Mouse (Mus musculus) neutrophil, adult 5-6 weeks (primary cell): ENCODE measurements at regions not wholly inside any gene's neighbourhood (a gene's known extent, or its start where the extent isn't known, plus 50 kb on each side); places are given as distances from the start of the nearest gene placed in this dataset.

ENCODE experiments used
- ATAC-seq: fragments of 151-379, 151-347 bp; 2 replicates; pipeline ENCODE4 v1.8.0; 2017; ENCODE audit warnings: mild to moderate bottlenecking, moderate TSS enrichment; ENCODE audit not compliant: insufficient number of reproducible peaks, poor library complexity, low FRiP score, severe bottlenecking; ENCODE audit errors: extremely low read depth

DNA sequence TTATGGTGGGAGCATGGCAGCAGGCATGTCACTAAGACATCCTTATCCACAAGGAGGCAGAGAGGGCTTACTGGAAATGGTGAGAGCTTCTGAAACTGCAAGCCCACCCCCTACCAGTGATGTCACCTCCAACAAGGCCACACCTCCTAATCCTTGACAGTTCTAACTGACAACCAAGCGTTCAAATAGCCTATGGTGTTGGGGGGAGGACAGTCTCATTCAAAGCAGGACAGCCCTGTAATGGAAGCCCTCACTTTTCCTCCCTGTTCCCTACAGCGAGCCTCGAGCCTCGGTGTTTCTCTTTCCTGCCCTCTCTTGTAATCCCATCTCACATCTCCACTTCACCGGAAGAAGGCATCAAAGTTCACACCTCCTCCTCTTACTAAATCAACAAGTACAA, 2290.6 kb upstream of the Gm7489 start:
- no peak for ATAC-seq

DNA sequence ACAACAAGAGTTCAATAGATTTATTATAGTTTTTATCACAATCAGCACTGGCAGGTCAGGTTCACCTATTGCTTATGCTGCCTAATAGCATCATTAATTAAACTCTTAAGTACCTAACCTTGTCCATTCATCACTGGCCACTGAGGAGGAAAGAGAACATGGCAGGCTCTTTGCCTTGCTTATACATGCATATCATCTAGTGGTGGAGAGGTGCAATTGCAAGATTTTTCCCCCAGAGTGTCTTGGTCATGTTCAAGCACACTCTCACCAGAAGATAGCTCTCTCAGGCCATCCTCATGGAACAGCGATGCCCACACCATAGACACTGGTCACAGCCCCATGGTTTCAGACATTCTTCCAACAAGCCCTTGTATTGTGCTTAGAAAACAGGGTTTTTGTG, 2289.1 kb upstream of the Gm7489 start:
- no peak for ATAC-seq

DNA sequence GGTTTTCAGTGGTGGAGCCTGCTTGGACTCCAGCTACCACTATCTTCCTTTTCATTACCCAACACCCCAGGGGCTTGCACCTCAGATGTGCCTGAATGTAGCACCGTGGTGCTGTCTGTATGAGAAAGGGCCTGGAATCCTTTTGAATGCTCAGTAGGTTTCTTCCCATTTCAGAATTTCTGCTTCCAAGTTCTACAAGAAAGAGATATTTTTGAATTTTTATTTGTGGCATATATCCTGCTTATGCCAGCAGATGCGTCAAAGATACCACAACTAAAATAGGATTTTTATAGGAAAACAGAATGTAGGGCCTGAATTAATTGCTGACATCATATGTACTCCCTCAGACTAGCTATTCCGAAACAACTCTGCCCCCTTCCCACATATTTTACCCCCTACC, 2286.9 kb upstream of the Gm7489 start:
- no peak for ATAC-seq

DNA sequence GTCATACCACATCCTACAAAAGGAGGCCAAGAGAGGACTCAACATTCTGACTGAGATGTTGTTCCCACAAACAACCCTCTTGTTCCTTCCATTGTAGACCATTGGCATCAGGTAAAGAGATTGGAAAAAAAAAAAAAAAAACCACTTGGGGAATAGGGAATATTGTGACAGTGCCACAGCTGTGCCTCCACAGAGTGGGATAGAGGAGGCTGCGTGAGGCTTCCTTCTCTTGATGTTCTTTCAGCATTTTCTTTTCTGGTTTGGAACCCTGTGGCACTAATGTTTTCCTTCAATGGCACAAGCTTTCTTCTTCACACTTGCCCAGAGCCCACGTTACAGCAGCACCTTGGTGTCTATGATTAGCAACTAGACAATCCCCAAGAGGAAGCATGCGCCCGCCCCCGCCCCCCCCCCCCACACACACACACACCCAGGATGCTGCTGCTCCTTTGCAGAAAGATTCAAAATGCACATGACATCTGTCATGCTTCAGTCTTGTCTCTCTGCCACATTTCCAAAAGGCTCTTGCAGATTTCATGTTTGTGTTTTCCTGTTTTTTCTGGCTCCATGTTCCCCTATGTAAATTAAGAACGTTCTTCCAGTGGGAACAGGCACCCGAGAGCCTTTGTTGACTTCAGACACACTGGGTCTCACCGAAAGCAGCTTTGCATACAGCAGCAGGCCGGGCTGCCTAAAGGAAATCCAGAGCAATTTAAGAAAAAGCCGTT, 2283.4 kb upstream of the Gm7489 start:
- ATAC-seq, result no peak

DNA sequence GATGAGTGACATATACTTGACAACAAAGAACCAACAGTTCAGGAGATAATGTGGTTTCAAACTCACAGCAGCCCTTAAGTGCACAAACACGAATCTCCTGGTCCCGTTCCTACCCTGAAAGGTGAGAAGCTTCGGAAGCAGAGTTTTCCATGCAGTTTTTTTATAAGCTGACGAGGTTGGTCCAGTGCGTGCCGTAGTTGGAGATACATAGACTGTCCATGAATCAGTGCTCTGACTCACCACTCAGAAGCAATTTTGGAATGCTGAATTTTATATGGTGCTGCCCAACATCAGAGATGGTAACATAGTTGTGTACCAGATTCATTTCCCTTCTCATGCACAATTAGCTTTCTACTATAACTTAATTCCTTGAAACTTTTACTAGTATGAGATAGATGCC, 2263.3 kb upstream of the Gm7489 start:
- ATAC-seq, result no peak

DNA sequence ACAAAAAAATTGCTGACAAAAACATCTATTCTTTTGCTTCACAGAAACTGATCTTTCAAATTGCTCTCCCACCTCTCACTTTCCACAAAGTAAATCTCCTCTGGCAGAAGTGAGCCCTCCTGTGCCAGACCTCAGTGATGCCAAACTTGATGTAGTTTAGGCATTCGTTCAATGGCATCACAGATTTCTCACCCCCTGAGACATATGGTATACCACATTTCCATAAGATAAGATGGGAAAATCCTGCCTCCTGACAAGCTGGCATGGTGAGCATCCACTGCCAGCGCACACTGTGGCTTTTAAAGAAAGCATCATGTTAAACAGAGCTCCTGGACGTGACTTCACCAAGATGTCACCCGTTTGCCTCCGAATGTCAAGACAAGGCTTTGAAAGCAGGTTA, 2257.2 kb upstream of the Gm7489 start:
- no peak for ATAC-seq

DNA sequence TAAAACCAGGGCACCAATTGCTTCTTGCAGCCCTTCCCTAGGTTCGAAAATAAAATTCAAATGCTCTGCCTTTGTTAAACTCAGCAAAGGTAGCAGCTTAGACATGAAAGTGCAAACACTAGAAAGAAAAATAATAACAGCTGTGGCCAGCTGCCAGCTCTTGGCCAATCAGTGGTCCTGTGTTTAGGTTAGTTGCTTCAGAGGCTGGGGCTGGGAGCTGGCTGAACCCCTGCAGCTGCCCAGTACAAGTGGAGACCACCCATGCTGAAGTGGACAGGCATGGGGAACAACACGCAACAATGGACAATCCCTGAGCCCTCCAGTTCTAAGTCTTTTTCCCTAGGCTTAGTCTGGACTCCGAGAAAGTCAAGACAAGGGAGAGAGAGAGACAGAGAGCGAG, 2256.2 kb upstream of the Gm7489 start:
- ATAC-seq, result no peak

DNA sequence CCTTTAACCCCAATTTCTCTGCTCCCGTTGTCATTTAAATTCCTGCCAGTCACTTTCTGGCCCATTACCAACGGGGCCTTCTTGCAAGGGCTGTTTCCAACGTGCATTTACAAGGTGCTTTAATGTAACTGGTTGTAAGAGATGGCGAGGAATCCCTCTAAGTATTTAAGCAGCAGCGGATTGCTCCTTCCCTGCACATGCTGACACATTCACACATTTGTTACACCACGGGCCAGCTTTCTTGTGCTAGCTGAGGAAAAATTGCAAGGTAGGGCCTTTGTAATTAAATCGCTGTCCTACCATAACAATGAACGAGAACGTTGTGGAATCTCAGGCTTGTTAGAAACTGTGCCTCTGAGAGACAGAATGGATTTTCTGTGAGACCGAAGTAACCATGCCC, 2252.8 kb upstream of the Gm7489 start:
- no peak for ATAC-seq

DNA sequence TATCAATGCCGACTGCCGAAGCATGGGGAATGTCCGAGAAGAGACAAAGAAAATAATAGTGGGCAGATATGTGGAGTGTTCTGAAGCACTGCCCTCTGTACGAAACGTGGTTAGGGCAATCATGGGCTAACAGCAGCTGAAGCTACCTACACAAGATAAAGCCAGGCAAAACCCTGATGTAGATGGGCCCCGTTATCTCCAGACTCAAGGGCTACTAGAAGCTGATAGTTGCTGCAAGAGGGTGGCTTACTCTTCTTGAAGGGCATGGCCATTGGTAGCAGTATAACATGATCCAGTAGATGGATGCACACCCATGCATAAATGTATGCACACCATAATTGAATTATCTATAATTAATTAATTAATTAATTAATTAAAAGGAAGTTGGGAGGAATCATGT, 2251.6 kb upstream of the Gm7489 start:
- no peak for ATAC-seq

DNA sequence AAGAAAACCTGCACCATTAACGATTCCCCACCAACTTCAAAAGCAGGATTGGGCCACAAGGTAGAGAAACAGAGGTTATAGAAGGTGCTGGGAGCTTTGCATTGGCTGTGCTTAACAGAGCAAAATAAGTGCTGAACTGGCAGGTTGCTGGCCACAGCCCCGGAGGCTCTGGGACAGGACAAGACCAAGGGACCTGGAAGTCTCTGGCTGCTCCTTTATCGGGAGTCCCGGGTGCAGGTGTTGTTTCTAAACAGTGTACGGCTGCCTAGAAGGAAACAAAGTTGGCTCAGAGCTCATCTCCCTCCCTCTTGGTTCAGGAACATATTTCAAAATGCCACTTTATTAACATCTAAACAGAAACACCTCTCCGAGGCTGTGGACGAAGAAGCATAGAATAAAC, 2250.0 kb upstream of the Gm7489 start:
- no peak for ATAC-seq

DNA sequence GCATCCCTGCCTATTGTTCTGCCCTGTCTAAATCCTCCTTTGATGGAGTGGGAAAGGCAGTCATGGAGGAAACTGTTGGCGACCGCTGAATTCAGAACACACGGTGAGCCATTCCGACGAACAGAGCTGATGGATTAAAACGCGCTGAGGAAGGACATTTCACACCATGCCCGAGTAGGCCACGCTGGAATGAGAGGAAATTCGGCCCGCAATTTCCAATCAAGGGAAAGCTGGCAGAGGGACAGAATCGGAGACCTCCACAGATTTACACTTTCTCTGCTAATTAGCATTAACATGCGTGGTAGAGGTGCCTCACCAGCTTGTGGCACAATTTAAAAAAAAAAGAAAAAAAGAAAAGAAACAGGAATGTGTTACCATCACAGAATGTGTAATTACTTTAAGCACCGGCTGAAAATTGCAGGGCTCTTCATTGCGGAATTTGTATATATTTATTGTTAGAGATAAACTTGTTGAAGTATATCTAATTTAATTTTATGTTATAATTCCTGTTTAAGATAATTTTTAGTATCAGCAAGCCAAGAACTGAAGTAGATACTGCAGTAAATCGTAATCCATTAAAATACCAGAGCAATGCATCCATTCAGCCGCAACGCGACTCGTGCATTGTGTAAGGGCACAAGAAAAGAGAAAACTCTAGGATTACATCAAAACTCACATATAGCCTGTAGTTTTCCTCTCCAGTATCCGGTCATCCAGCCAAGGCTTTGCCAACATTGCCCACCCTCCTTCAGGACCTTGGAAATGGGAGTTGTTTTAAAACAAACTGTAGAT, 2249.4 kb upstream of the Gm7489 start:
- no peak for ATAC-seq

DNA sequence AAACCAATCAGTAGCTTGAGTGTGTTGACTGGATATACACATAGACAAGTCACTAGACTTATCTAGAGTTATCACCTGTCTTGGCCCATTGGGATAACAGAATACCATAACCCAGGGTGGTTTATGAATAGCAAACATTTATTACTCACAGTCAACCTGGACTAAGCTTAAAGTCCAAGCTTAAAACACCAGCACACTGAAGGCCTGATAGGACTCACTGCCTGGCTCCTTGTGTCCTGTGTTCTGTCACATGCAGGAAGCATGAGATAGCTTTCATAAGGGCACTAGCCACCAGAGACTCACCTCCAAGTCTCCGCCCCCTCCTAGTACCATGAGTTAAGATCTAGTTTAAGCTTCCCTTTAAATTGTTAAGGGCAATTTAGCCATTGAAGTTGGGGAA, 2247.1 kb upstream of the Gm7489 start:
- ATAC-seq, result no peak

DNA sequence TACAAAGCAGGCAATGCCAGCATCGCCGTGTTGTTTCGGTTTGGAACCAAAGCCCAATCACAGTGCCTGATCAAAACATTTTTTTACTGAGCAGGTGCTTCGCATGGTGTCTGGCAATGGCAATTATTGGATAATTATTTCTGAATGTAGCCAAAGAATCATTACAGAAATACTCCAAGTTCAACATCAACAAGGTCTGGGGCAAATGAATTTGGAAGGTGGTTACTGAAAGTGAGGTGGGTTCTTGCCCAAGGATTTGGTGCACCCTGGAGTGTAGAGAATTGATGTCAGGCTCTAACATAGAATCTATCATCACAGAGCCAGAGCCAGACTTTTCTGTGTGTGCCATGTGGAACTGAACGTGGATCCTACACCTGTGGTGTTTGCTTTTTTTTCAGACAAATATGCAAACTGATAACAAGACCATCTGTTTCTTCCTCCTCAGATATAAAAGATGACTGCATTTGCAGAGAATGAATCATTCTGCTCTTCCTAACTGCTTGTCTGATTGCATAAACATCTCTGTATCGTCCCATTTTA, 2240.9 kb upstream of the Gm7489 start:
- no peak for ATAC-seq

DNA sequence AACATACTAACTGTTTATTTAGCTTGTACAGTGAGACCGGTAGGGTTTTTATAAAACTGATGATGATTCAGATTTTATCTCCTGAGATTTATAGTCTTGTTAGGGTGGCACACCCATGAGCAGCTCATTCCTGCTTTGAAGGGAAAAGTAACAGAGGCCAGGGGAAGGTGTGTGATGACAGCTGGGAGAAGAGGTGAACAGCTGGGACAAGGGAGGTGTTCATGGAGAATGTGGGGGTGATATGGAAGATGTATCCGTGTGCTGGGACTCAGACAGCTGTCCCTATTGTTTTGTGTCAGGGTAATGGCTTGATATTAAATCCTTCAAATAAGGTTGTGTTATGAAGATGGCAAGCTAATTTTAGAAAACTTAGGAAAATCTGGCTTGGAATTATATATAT, 2238.4 kb upstream of the Gm7489 start:
- no peak for ATAC-seq

DNA sequence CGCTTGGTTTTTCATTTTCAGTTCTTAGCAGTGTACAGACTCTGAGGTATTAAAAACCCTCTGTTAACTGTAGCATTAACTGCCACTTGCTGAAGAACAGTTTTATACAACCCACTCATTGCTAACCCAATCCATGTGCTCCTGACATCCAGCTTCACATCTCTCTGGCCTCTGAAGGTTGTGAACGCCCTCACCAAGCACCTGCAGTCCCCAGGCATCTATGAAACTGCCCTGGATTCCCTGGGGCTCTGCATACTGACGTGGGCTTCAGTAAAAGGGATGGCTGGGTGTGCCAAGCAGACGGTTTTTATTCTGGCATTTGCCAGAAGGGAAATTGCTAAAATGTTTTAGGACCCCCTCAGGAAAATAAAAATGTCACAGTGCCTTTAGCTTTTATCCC, 2232.2 kb upstream of the Gm7489 start:
- no peak for ATAC-seq

DNA sequence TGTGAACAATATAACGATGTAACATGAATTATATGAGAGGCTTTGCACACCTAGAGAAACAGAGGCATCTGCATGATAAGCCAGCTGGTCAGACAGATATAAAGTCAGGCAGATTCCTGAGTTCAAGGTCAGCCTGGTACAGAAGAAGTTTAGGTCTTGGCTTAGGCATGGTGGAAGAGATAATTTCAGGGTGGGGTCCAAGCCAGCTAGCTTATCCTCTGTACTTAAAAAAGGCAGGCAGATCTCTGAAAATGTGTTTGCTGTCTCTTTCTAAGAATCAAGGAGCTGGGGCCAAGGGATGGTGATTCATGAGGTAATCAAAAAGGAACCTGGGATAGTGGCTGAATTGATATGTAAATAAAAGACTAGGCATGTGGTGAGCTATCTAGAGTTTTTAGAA, 2227.1 kb upstream of the Gm7489 start:
- ATAC-seq, result no peak

DNA sequence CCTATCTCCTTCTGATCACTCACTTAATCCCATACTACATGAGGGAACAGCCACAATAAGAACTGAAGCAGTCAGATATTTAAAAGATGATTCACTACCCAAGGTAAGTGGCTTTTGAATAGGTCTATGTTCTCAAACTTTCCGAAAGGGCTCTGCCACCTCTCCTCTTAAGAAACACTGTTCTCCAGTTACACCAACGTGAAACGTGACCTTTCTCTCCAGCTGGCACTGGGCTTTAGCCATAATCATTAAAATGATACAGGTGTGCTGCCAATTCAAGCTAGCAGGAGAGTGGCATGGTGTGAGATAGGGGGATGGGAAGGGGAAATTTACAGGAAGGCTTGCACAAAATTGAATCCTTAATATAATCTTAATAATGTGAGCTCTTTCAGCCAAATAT, 2216.4 kb upstream of the Gm7489 start:
- no peak for ATAC-seq

DNA sequence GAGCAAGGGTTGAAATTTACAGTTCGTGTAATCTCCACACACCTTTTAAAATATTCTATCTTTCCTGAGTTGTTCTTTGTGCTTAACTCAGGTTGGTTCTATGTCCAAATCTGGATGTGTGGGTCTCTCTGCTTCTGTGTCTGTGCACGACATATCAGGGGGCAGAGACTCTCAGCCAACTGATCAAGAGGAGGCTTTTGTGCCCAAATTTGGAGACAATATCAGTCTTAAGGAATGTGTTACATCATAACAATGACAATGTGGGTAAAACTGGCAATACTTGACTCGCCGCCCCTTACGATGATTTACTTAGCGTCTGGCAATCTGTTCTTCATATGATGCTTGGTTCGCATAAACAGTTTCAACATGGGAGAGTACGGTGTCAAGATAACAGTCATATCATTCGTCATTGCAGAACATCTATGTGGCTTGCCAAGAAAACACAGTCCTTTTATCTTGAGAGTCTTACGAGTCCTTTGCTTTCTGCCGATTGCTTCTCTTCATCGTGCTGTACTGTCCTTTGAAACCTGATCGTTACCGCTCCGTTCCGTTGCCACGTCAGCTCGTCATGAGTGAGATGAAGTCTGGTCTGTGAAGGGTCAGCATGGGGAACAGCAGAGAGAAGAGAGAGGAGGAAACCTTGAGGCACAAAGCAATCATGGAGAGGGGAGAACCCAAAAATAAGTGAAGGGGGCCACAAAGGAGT, 2212.9 kb upstream of the Gm7489 start:
- no peak for ATAC-seq

DNA sequence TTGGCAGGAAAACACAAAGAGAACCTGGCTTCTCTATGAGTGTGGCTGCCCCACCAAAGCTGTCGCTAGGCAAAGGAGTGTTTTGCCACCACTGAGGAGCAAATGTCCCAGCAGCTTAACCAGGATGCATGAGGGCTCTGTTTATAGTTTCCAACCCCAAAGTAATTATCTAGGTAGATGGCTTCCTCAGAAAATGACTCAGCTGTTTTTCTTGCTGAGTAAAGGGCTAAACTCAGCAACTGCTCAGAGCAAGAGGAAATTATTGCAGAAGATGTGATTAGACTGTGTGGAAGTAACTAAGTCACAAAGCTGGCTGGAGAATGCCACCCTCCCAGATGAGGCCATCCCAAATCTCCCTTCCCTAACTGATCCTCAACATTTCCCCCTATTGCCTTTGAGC, 2211.2 kb upstream of the Gm7489 start:
- ATAC-seq, result no peak

DNA sequence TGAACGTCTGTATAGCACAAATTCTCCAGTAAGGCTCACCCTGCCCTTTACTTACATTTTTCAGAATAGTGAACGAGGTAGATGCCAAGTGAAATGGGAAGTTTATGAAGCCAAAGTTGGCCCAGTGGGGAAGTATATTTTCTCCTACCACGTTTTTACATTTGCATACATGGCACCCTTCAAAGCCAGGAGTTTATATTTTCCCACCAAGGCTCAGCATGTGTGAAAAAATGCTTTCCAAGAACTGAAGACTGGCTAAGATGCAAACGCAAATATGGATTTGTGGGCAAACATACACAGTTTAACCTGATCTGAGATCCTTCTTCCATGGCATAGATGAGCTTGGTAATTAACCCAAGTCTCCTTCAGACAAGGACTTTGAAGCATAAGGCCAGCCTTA, 2209.4 kb upstream of the Gm7489 start:
- ATAC-seq, result no peak
